Mouse (Mus musculus) limb, embryonic 14.5 days (tissue): ENCODE data around the gene Krtap1-3. TPM values are rescaled to one million over a fixed set of nuclear protein-coding genes. Genes with fewer than 3 reads are reported as not detected.
"Not testable (repeated sequence)": the region's sequence is repeated elsewhere in the genome, so short reads cannot be mapped to it uniquely, and the experiment has no call there.

Experiments
- ATAC-seq: fragments of 200-750 bp; cut with Nextera tagmentation; 2 replicates; pipeline ENCODE4 v1.8.0; 2017; ENCODE audit warnings: low read depth, moderate number of reproducible peaks, moderate TSS enrichment; ENCODE audit not compliant: low FRiP score
- DNase-seq: peaks from one replicate; pipeline ENCODE4 v3.0.0-alpha.2; 2015; ENCODE audit warnings: low spot score
- H3K27ac ChIP-seq: fragments of 300-500 bp; sonication (generic); replicated peaks from 2 replicates; pipeline ENCODE4 v1.5.1; 2014; ENCODE audit warnings: low read depth, mild to moderate bottlenecking, low read length, moderate library complexity, mixed read lengths
- H3K27me3 ChIP-seq: fragments of 300-500 bp; sonication (generic); 2 replicates; pipeline ENCODE4 v1.6.1; 2014; ENCODE audit warnings: low read length, mixed read lengths; ENCODE audit not compliant: control insufficient read depth, insufficient read depth
- H3K36me3 ChIP-seq: fragments of 300-500 bp; sonication (generic); 2 replicates; pipeline ENCODE4 v1.6.1; 2014; ENCODE audit warnings: mild to moderate bottlenecking, low read length, moderate library complexity, mixed read lengths; ENCODE audit not compliant: control insufficient read depth, insufficient read depth
- H3K4me1 ChIP-seq: fragments of 300-500 bp; sonication (generic); 2 replicates; pipeline ENCODE4 v1.6.1; 2014; ENCODE audit warnings: antibody characterized with exemption, low read length, mixed read lengths; ENCODE audit not compliant: control insufficient read depth, insufficient read depth
- H3K4me2 ChIP-seq: fragments of 300-500 bp; sonication (generic); replicated peaks from 2 replicates; pipeline ENCODE4 v1.6.1; 2014; ENCODE audit warnings: low read depth, mild to moderate bottlenecking, low read length, moderate library complexity; ENCODE audit not compliant: severe bottlenecking
- H3K4me3 ChIP-seq: fragments of 300-500 bp; sonication (generic); replicated peaks from 2 replicates; pipeline ENCODE4 v1.5.1; 2014; ENCODE audit warnings: low read length
- H3K9ac ChIP-seq: fragments of 300-500 bp; sonication (generic); 2 replicates; pipeline ENCODE4 v1.6.1; 2014; ENCODE audit warnings: mild to moderate bottlenecking, low read depth, low read length, moderate library complexity; ENCODE audit not compliant: severe bottlenecking
- H3K9me3 ChIP-seq: fragments of 300-500 bp; sonication (generic); 2 replicates; pipeline ENCODE4 v1.6.1; 2016; ENCODE audit warnings: low read length; ENCODE audit not compliant: control insufficient read depth
- POLR2A ChIP-seq: fragments of 200-500 bp; IDR thresholded peaks from 2 replicates; pipeline ENCODE4 v1.8.0; 2012; ENCODE audit warnings: inconsistent platforms, mild to moderate bottlenecking, moderate library complexity, borderline replicate concordance; ENCODE audit not compliant: insufficient read depth, insufficient read length; ENCODE audit errors: extremely low read depth
- WGBS: fragments of 180-500 bp; shearing (Covaris S2); extraction: QIAGEN DNeasy Blood & Tissue Kit; methylation state at CpG from one replicate; pipeline ENCODE4 v1.1.7; 2014; 5-methylcytosine and 5-hydroxymethylcytosine counted together
- polyA plus RNA-seq, 2 experiments: library from polyadenylated mRNA; depleted of rRNA in 1 of 2; stranded (reverse) in 1 of 2; unstranded in 1 of 2; fragments of >200 nt; fragmentation: Nextera tagmentation in 1 of 2; extraction: Ambion mirVana in 1 of 2; gene quantifications; 2 replicates each; pipeline versions ENCODE4 v1.2.1 to v1.2.3; 2012 to 2014

Krtap1-3 gene
- polyA plus RNA-seq, 2 experiments = not detected

DNA sequence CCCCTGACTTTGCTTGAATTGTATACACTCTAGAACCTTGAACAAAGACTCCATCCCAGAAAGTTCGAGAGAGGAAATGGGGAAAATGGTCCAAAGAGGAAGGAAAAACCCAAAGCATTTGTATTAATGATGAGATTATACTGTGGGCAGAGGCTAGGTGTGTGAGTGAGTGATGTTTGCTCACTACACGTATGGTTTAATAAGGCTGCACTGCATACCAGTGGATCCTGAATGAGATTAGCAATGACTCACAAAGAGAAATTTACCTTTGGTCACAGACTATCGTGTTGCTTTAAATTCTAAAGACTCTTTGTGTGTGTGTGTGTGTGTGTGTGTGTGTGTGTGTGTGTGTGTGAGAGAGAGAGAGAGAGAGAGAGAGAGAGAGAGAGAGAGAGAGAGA is 39.8 kb upstream of the Krtap1-3 start:
- 76% methylated on average over 3 of the region's 3 CpGs for WGBS
- H3K4me1 ChIP-seq = no peaks in the 10 kb centered on the region
- H3K9ac ChIP-seq = no peak overlapping the region

DNA sequence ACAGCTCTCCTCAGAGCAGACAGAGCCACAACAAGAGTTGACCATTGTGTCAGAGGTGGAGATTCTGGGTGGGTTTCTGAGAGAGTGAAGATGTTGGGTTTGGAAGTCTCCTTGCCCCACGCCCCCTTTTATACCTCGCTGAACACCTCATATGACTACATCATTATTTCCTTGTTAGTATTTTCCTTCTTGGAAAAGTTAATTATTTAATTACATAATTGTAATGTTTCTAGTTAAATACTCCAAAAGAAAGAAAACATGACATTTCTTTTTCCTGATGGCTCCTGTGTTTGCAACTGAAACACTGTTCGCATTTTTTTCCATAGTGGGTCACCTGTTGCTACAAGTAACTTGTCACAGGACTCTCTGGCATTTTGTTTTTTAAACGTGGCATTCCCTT is 37.0 kb upstream of the Krtap1-3 start, which contains the start of gene Krtap4-1:
Gene Krtap4-1, minus strand, starts transcription at position 101 of the 400 bp plus-strand sequence.
- no peak for ATAC-seq

More for the DNA sequence above, 39.8 kb upstream of the Krtap1-3 start:
- no peak for ATAC-seq
- Histone ChIP-seq H3K27ac (no peak overlapping the region), H3K27me3 (no peaks in the 10 kb centered on the region), H3K36me3 (no peaks in the 10 kb centered on the region), H3K9me3 (no peaks in the 10 kb centered on the region), H3K4me3 (no peak overlapping the region), H3K4me2 (no peak overlapping the region)
- DNase-seq = no peak
- TF ChIP-seq POLR2A = no peak

DNA sequence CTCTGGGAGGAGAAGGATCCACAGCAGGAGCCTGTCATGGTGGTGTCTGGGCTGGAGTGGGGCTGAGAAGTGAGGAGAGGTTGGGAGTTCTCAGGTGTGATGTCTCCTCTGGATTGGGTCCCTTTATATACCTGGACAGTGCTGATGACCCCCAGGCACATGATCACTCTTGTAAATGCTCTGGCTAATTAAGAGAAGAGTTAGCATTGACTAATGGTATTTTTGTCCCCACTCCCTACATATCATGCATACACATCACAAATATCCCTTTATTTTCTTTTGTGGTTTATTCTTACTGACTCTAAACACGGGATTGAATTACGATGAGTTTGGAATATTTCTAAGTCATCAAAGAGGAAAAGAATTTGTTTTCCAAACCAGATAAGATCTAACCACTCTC is 29.2 kb upstream of the Krtap1-3 start, which contains the start of gene Gm11562:
Gene Gm11562, minus strand, starts transcription at position 101 of the 400 bp plus-strand sequence.
- H3K4me1 ChIP-seq = no peaks in the 10 kb centered on the region
- no peak for ATAC-seq
- H3K27ac ChIP-seq = no peak within 1 kb of the TSS
- H3K36me3 ChIP-seq = no peaks in the 10 kb centered on the region
- H3K9ac ChIP-seq = no peak within 1 kb of the TSS
- TF ChIP-seq POLR2A = no peak
- no peak within 1 kb of the TSS for H3K4me2 ChIP-seq
- H3K4me3 ChIP-seq = no peak within 1 kb of the TSS
- no peaks in the 10 kb centered on the region for H3K27me3 ChIP-seq
- no peaks in the 10 kb centered on the region for H3K9me3 ChIP-seq
- 74% methylated on average over 2 of the region's 2 CpGs for WGBS
- no peak for DNase-seq

More for the DNA sequence above, 37.0 kb upstream of the Krtap1-3 start, which contains the start of gene Krtap4-1:
- WGBS = 77% methylated on average over 4 of the region's 4 CpGs
- no peaks in the 10 kb centered on the region for H3K36me3 ChIP-seq
- H3K9ac ChIP-seq = no peak within 1 kb of the TSS
- H3K9me3 ChIP-seq = no peaks in the 10 kb centered on the region
- no peak within 1 kb of the TSS for H3K27ac ChIP-seq
- no peaks in the 10 kb centered on the region for H3K4me1 ChIP-seq
- DNase-seq = no peak
- TF ChIP-seq POLR2A = no peak
- no peak within 1 kb of the TSS for H3K4me3 ChIP-seq
- H3K4me2 ChIP-seq = no peak within 1 kb of the TSS
- H3K27me3 ChIP-seq = no peaks in the 10 kb centered on the region

DNA sequence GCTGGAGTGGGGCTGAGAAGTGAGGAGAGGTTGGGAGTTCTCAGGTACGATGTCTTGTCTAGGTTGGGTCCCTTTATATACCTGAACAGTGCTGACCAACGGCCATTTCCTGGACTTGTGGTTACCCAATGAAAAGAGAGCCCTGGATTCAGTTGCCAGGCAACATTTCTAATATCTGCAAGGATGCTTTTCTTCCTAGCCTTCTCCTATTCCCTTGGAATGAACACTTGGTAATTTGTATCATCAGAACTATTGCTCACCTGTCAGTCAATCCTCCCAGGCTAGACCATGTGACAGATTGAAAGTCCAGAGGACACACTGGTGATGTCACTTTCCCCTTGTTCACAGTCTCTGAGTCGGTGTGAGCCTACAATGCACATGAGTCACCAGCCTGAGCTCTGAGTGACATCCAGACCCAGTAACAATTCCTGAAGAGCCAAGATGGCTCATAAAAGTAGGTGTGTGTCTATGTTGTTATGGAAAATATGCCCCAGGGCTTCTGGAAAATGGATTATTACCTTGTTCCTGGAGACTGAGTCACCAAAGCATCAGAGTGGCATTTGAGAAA is 23.7 kb upstream of the Krtap1-3 start, which contains the start of gene Krtap2-4:
Gene Krtap2-4, minus strand, starts transcription at position 51 of the 568 bp plus-strand sequence.
- H3K9ac ChIP-seq = no peak within 1 kb of the TSS
- WGBS = 72% methylated on average over 3 of the region's 3 CpGs
- H3K9me3 ChIP-seq = no peaks in the 10 kb centered on the region
- DNase-seq (no peak), ATAC-seq (no peak)
- H3K4me1 ChIP-seq = no peaks in the 10 kb centered on the region
- no peaks in the 10 kb centered on the region for H3K27me3 ChIP-seq
- no peak within 1 kb of the TSS for H3K4me3 ChIP-seq
- no peak within 1 kb of the TSS for H3K4me2 ChIP-seq
- H3K27ac ChIP-seq = no peak within 1 kb of the TSS
- H3K36me3 ChIP-seq = no peaks in the 10 kb centered on the region
- no peak for TF ChIP-seq POLR2A

DNA sequence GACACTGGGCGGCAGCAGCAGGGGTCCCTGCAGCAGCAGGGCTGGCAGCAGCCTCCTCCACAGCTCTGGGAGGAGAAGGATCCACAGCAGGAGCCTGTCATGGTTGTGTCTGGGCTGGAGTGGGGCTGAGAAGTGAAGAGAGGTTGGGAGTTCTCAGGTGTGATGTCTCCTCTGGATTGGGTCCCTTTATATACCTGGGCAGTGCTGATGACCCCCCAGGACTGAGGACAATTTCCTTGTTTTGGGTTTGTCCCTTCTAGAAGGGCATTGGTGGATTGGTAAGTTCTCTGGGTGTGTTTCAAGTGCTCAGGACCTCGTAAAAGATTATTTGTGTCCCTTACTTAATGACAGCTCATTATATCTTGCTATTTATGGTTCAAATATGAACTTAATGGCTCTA is 18.9 kb upstream of the Krtap1-3 start, which contains the start of gene Gm11937:
Gene Gm11937, minus strand, starts transcription at position 101 of the 400 bp plus-strand sequence.
- 52% methylated on average over 1 of the region's 2 CpGs for WGBS
- H3K27me3 ChIP-seq, H3K4me1 ChIP-seq, H3K4me2 ChIP-seq, ATAC-seq, H3K27ac ChIP-seq, H3K9ac ChIP-seq, H3K9me3 ChIP-seq, H3K4me3 ChIP-seq, DNase-seq, H3K36me3 ChIP-seq: not testable (repeated sequence)
